Mouse (Mus musculus): ENCODE data around the gene Psme4.
"Not testable (repeated sequence)": the region's sequence is repeated elsewhere in the genome, so short reads cannot be mapped to it uniquely, and the experiment has no call there.

The Psme4 gene

GRCm38 (mm10) chr11:30771267-30771903 lies at the start of gene Psme4:
Psme4 (plus strand) TSS chr11:30771726.
- peak; percentile 97 for DNase-seq (ENCODE audit: low read depth, low spot score)

GRCm38 (mm10) chr11:30723438-30723837 lies 48.1 kb upstream of the Psme4 start:
- no peak for DNase-seq (ENCODE audit: low read depth, low spot score)

GRCm38 (mm10) chr11:30730721-30731120 lies 40.8 kb upstream of the Psme4 start:
- DNase-seq (ENCODE audit: low read depth, low spot score) = no peak

- peak; percentile 71 for DNase-seq (ENCODE audit: low read depth, low spot score)
Measured at GRCm38 (mm10) chr11:30733376-30733775, 38.1 kb upstream of the Psme4 start.

GRCm38 (mm10) chr11:30743991-30744390 lies 27.5 kb upstream of the Psme4 start:
- no peak for DNase-seq (ENCODE audit: low read depth, low spot score)

GRCm38 (mm10) chr11:30748938-30749337 lies 22.6 kb upstream of the Psme4 start:
- no peak for DNase-seq (ENCODE audit: low read depth, low spot score)

GRCm38 (mm10) chr11:30749587-30749986 lies 21.9 kb upstream of the Psme4 start:
- DNase-seq (ENCODE audit: low read depth, low spot score) = no peak

- peak; percentile 74 for DNase-seq (ENCODE audit: low read depth, low spot score)
Measured at GRCm38 (mm10) chr11:30750039-30750823, 21.3 kb upstream of the Psme4 start.

- DNase-seq (ENCODE audit: low read depth, low spot score) = no peak
Measured at GRCm38 (mm10) chr11:30752956-30753355, 18.6 kb upstream of the Psme4 start.

GRCm38 (mm10) chr11:30754486-30754854 lies 17.1 kb upstream of the Psme4 start:
- DNase-seq (ENCODE audit: low read depth, low spot score) = not testable (repeated sequence)

- DNase-seq (ENCODE audit: low read depth, low spot score) = peak; percentile 59
Measured at GRCm38 (mm10) chr11:30754855-30755530, 16.5 kb upstream of the Psme4 start.

GRCm38 (mm10) chr11:30761381-30761780 lies 10.1 kb upstream of the Psme4 start:
- DNase-seq (ENCODE audit: low read depth, low spot score) = no peak

- DNase-seq (ENCODE audit: low read depth, low spot score) = no peak
Measured at GRCm38 (mm10) chr11:30761891-30762290, 9.6 kb upstream of the Psme4 start.

GRCm38 (mm10) chr11:30765076-30765475 lies 6.5 kb upstream of the Psme4 start:
- DNase-seq (ENCODE audit: low read depth, low spot score) = no peak

- DNase-seq (ENCODE audit: low read depth, low spot score) = no peak
Measured at GRCm38 (mm10) chr11:30770817-30771216, 709 bp upstream of the Psme4 start.

- DNase-seq (ENCODE audit: low read depth, low spot score) = peak; percentile 67
Measured at GRCm38 (mm10) chr11:30771904-30772581, 517 bp downstream of the Psme4 start.

GRCm38 (mm10) chr11:30772777-30773417 lies 1.4 kb downstream of the Psme4 start:
- peak; percentile 20 for DNase-seq (ENCODE audit: low read depth, low spot score)

GRCm38 (mm10) chr11:30774638-30775037 lies 3.1 kb downstream of the Psme4 start:
- DNase-seq (ENCODE audit: low read depth, low spot score) = peak; percentile 37

GRCm38 (mm10) chr11:30777498-30777897 lies 6.0 kb downstream of the Psme4 start:
- DNase-seq (ENCODE audit: low read depth, low spot score) = no peak

- no peak for DNase-seq (ENCODE audit: low read depth, low spot score)
Measured at GRCm38 (mm10) chr11:30780893-30781292, 9.4 kb downstream of the Psme4 start.

- DNase-seq (ENCODE audit: low read depth, low spot score) = no peak
Measured at GRCm38 (mm10) chr11:30781612-30782011, 10.1 kb downstream of the Psme4 start.

Measured in brain, adult 2 months (tissue).